Mouse (Mus musculus) limb, embryonic 14.5 days (tissue): ENCODE data around the gene Ets1. TPM values are rescaled to one million over a fixed set of nuclear protein-coding genes. Genes with fewer than 3 reads are reported as not detected.

Source experiments
- ATAC-seq: fragments of 200-750 bp; cut with Nextera tagmentation; 2 replicates; pipeline ENCODE4 v1.8.0; 2017; ENCODE audit warnings: low read depth, moderate number of reproducible peaks, moderate TSS enrichment; ENCODE audit not compliant: low FRiP score
- DNase-seq: peaks from one replicate; pipeline ENCODE4 v3.0.0-alpha.2; 2015; ENCODE audit warnings: low spot score
- H3K27ac ChIP-seq: fragments of 300-500 bp; sonication (generic); replicated peaks from 2 replicates; pipeline ENCODE4 v1.5.1; 2014; ENCODE audit warnings: low read depth, mild to moderate bottlenecking, low read length, moderate library complexity, mixed read lengths
- H3K27me3 ChIP-seq: fragments of 300-500 bp; sonication (generic); 2 replicates; pipeline ENCODE4 v1.6.1; 2014; ENCODE audit warnings: low read length, mixed read lengths; ENCODE audit not compliant: control insufficient read depth, insufficient read depth
- H3K36me3 ChIP-seq: fragments of 300-500 bp; sonication (generic); 2 replicates; pipeline ENCODE4 v1.6.1; 2014; ENCODE audit warnings: mild to moderate bottlenecking, low read length, moderate library complexity, mixed read lengths; ENCODE audit not compliant: control insufficient read depth, insufficient read depth
- H3K4me1 ChIP-seq: fragments of 300-500 bp; sonication (generic); 2 replicates; pipeline ENCODE4 v1.6.1; 2014; ENCODE audit warnings: antibody characterized with exemption, low read length, mixed read lengths; ENCODE audit not compliant: control insufficient read depth, insufficient read depth
- H3K4me2 ChIP-seq: fragments of 300-500 bp; sonication (generic); replicated peaks from 2 replicates; pipeline ENCODE4 v1.6.1; 2014; ENCODE audit warnings: low read depth, mild to moderate bottlenecking, low read length, moderate library complexity; ENCODE audit not compliant: severe bottlenecking
- H3K4me3 ChIP-seq: fragments of 300-500 bp; sonication (generic); replicated peaks from 2 replicates; pipeline ENCODE4 v1.5.1; 2014; ENCODE audit warnings: low read length
- H3K9ac ChIP-seq: fragments of 300-500 bp; sonication (generic); 2 replicates; pipeline ENCODE4 v1.6.1; 2014; ENCODE audit warnings: mild to moderate bottlenecking, low read depth, low read length, moderate library complexity; ENCODE audit not compliant: severe bottlenecking
- H3K9me3 ChIP-seq: fragments of 300-500 bp; sonication (generic); 2 replicates; pipeline ENCODE4 v1.6.1; 2016; ENCODE audit warnings: low read length; ENCODE audit not compliant: control insufficient read depth
- POLR2A ChIP-seq: fragments of 200-500 bp; IDR thresholded peaks from 2 replicates; pipeline ENCODE4 v1.8.0; 2012; ENCODE audit warnings: inconsistent platforms, mild to moderate bottlenecking, moderate library complexity, borderline replicate concordance; ENCODE audit not compliant: insufficient read depth, insufficient read length; ENCODE audit errors: extremely low read depth
- WGBS: fragments of 180-500 bp; shearing (Covaris S2); extraction: QIAGEN DNeasy Blood & Tissue Kit; methylation state at CpG from one replicate; pipeline ENCODE4 v1.1.7; 2014; 5-methylcytosine and 5-hydroxymethylcytosine counted together
- polyA plus RNA-seq, 2 experiments: library from polyadenylated mRNA; depleted of rRNA in 1 of 2; stranded (reverse) in 1 of 2; unstranded in 1 of 2; fragments of >200 nt; fragmentation: Nextera tagmentation in 1 of 2; extraction: Ambion mirVana in 1 of 2; gene quantifications; 2 replicates each; pipeline versions ENCODE4 v1.2.1 to v1.2.3; 2012 to 2014

Gene Ets1
- polyA plus RNA-seq (2012; rRNA removed) (21.3 and 23.6 TPM in 2 replicates), polyA plus RNA-seq (2014; fragmentation: Nextera tagmentation; extraction: Ambion mirVana) (34.3 and 38.8 TPM in 2 replicates)

GRCm38 (mm10) chr9:32635627-32636385 is at the start of gene Ets1:
TSS of gene Ets1 (plus strand) at chr9:32636221.
- 2% methylated on average over 10 of the region's 10 CpGs for WGBS
- ATAC-seq (no peak; the same call in 1 of the 2 replicates), DNase-seq (no peak)
- peak within 1 kb of the TSS; percentile 24 for H3K4me3 ChIP-seq
- no peaks in the 10 kb centered on the region for H3K9me3 ChIP-seq
- peak within 1 kb of the TSS; percentile 40 for H3K4me2 ChIP-seq
- no peaks in the 10 kb centered on the region for H3K36me3 ChIP-seq
- no peaks in the 10 kb centered on the region for H3K27me3 ChIP-seq
- H3K9ac ChIP-seq, result no peak within 1 kb of the TSS
- no peak within 1 kb of the TSS for H3K27ac ChIP-seq
- TF ChIP-seq POLR2A, result no peak
- peaks cover 11% of the 10 kb centered on the region for H3K4me1 ChIP-seq

DNA sequence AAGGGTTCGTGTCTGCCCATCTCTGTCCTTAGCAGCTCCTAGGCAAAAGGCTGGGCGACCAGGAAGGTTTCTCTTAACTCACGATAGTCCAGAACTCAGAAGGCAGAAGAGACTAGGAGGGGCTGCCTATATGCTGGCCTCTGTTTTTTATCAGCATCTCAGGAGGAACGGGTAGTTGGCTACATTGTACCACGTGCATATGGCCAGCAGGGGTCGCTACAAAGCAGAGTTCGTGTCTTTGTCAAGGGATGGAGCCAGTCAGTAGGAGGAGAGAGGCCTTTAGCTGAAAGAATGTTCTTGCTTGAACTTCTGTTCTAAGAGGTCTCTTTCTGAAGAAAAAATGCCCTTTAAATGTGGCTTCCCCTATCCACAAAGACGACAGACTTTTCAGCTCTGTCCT is 46.1 kb upstream of the Ets1 start:
- Histone ChIP-seq H3K9ac (no peak overlapping the region), H3K4me1 (peaks cover 2% of the 10 kb centered on the region; the same call in 1 of the 2 replicates), H3K27me3 (no peaks in the 10 kb centered on the region), H3K9me3 (no peaks in the 10 kb centered on the region), H3K36me3 (no peaks in the 10 kb centered on the region), H3K4me2 (no peak overlapping the region), H3K4me3 (no peak overlapping the region), H3K27ac (no peak overlapping the region)
- DNase-seq, result peak; percentile 91
- ATAC-seq, result peak; percentile 67
- WGBS, result 4% methylated on average over 8 of the region's 8 CpGs
- no peak for TF ChIP-seq POLR2A

GRCm38 (mm10) chr9:32590571-32590970 is 45.5 kb upstream of the Ets1 start:
- Histone ChIP-seq H3K4me3 (no peak overlapping the region), H3K9me3 (no peaks in the 10 kb centered on the region), H3K27ac (no peak overlapping the region), H3K4me1 (peaks cover 2% of the 10 kb centered on the region; the same call in 1 of the 2 replicates), H3K27me3 (no peaks in the 10 kb centered on the region), H3K9ac (no peak overlapping the region), H3K36me3 (no peaks in the 10 kb centered on the region), H3K4me2 (no peak overlapping the region)
- no peak for TF ChIP-seq POLR2A
- DNase-seq (no peak), ATAC-seq (no peak)
- WGBS, result 66% methylated on average over 5 of the region's 5 CpGs

- Histone ChIP-seq H3K36me3 (no peaks in the 10 kb centered on the region), H3K4me2 (no peak overlapping the region; the same call in 1 of the 2 replicates), H3K27ac (no peak overlapping the region), H3K9me3 (no peaks in the 10 kb centered on the region), H3K9ac (no peak overlapping the region), H3K4me1 (peaks cover 2% of the 10 kb centered on the region; the same call in 1 of the 2 replicates), H3K4me3 (no peak overlapping the region), H3K27me3 (no peaks in the 10 kb centered on the region)
- DNase-seq (peak; percentile 82), ATAC-seq (peak; percentile 89)
- WGBS, result 11% methylated on average over 14 of the region's 14 CpGs
- TF ChIP-seq POLR2A, result no peak
Measured at GRCm38 (mm10) chr9:32591732-32592582, 44.1 kb upstream of the Ets1 start.

DNA sequence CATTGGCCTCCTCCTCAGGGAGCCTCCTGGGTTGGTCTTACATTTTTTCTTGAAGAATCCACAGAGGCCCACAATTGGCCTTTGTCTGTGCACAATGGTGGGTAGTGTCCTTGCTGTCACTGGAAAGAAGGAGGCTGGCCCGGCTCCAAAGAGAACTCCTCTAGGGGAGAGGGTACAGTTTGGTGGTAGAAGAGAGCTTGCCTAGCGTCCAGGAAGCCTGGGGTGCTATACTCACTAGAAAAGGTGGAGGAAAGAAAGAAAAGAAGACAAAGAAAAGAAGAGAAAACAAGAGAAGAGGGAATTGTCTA is 43.5 kb upstream of the Ets1 start:
- peaks cover 2% of the 10 kb centered on the region; the same call in 1 of the 2 replicates for H3K4me1 ChIP-seq
- no peak overlapping the region for H3K9ac ChIP-seq
- TF ChIP-seq POLR2A, result no peak
- H3K27ac ChIP-seq, result no peak overlapping the region
- ATAC-seq (no peak), DNase-seq (no peak)
- H3K27me3 ChIP-seq, result no peaks in the 10 kb centered on the region
- no peaks in the 10 kb centered on the region for H3K9me3 ChIP-seq
- no peak overlapping the region for H3K4me2 ChIP-seq
- H3K36me3 ChIP-seq, result no peaks in the 10 kb centered on the region
- no peak overlapping the region for H3K4me3 ChIP-seq
- 72% methylated on average over 2 of the region's 2 CpGs for WGBS
